Mouse (Mus musculus): ENCODE data around the gene Apol10b.

- TF ChIP-seq CTCF (IDR thresholded peaks at IDR 0.05; ENCODE audit: control insufficient read depth, insufficient read depth, insufficient read length) (no peak), MYOG (IDR thresholded peaks at IDR 0.05; ENCODE audit: control insufficient read depth, extremely low read depth, insufficient read length) (no peak), USF1 (IDR thresholded peaks at IDR 0.05; ENCODE audit: low read depth) (no peak)
These were observed 34.1 kb downstream of the Apol10b start, which contains the start of gene 1700025B11Rik for GRCm38 (mm10) chr15:77561792-77562191.
